Comparison of ENCODE assay signal across 9 mouse cellular contexts in genomic region chr6:131293916-131294315, GRCm38 (mm10). TPM values are rescaled to one million over a fixed set of nuclear protein-coding genes. Genes with fewer than 3 reads are reported as not detected.
A peak's percentile ranks its signal among the peaks of the same experiment; 100 is the strongest.
DNase-seq lines count a peak whose midpoint lies in the region; ATAC-seq and TF ChIP-seq lines count a peak whose summit lies in the region.
"Had no signal": no experiment of that assay in that cellular context is flagged by ENCODE, and none has a peak within 500 bp of the region (broad histone marks: within the 10 kb centered on the region; RNA-seq: fewer than 3 reads in every experiment).

No protein-coding gene starts in this region.

- 87% methylated on average over 5 of the region's 5 CpGs for WGBS in embryonic facial prominence, embryonic 13.5 days
- WGBS in limb, embryonic 10.5 days = 92% methylated on average over 5 of the region's 5 CpGs

- no peak for ATAC-seq in embryonic facial prominence, embryonic 13.5 days (ENCODE audit: insufficient number of reproducible peaks, insufficient read depth, low FRiP score, low TSS enrichment, low read depth)
- peak; percentile 16; the same call in 1 of the 2 replicates for ATAC-seq in neutrophil, adult 5-6 weeks (ENCODE audit: extremely low read depth, insufficient number of reproducible peaks, low FRiP score, poor library complexity, severe bottlenecking)

- H3K27ac ChIP-seq in left cerebral cortex, adult 2 months = peak overlapping the region; percentile 80
- no peak overlapping the region for H3K27ac ChIP-seq in embryonic facial prominence, embryonic 13.5 days
- no peak overlapping the region for H3K27ac ChIP-seq in limb, embryonic 10.5 days

- H3K4me3 ChIP-seq in left cerebral cortex, adult 2 months = peak overlapping the region; percentile 62
- peak overlapping the region; percentile 67; the same call in 1 of the 2 replicates for H3K4me3 ChIP-seq in embryonic facial prominence, embryonic 13.5 days
- H3K4me3 ChIP-seq in limb, embryonic 10.5 days = peak overlapping the region; percentile 74; the same call in 1 of the 2 replicates

- peak overlapping the region; percentile 64; the same call in 1 of the 2 replicates for H3K4me2 ChIP-seq in embryonic facial prominence, embryonic 13.5 days

- H3K9me3 ChIP-seq in embryonic facial prominence, embryonic 13.5 days = no peaks in the 10 kb centered on the region
- no peaks in the 10 kb centered on the region for H3K9me3 ChIP-seq in limb, embryonic 10.5 days (replicated peaks)

- H3K36me3 ChIP-seq in embryonic facial prominence, embryonic 13.5 days = 0 out of 2 replicates have a peak, but pooled peaks cover 3% of the 10 kb centered on the region
- H3K36me3 ChIP-seq in limb, embryonic 10.5 days = peaks cover 4% of the 10 kb centered on the region; the same call in 1 of the 2 replicates

- peaks cover 9% of the 10 kb centered on the region for H3K4me1 ChIP-seq in embryonic facial prominence, embryonic 13.5 days
- H3K4me1 ChIP-seq in limb, embryonic 10.5 days = peaks cover 6% of the 10 kb centered on the region

- H3K27me3 ChIP-seq in embryonic facial prominence, embryonic 13.5 days = no peaks in the 10 kb centered on the region
- no peaks in the 10 kb centered on the region for H3K27me3 ChIP-seq in limb, embryonic 10.5 days (ENCODE audit: low read depth, poor library complexity, severe bottlenecking)

- DNase-seq in left cerebral cortex, adult 2 months (ENCODE audit: extremely low spot score in 1 of 2, low spot score in 2 of 2) = no peak
- DNase-seq in left cerebral cortex, adult 11 months (ENCODE audit: low spot score) = no peak
- DNase-seq in limb, embryonic 10.5 days (ENCODE audit: low spot score) = no peak
- DNase-seq in gastrocnemius, postnatal 36 days = no peak
- DNase-seq in urinary bladder, postnatal 36 days (ENCODE audit: low spot score in 2 of 2) = no peak
- DNase-seq in urinary bladder, postnatal 25 days (ENCODE audit: low spot score) = no peak
- DNase-seq: heart, adult 11 months had no signal

- intact Hi-C loops in left cerebral cortex, adult 2 months (cut with DNase I) = loop anchor here (5.0 to 10.0 kb wide), 4 partner anchors 58 to 1811 kb away; partner anchors contain the start of genes Klre1, Smim10l1 and Styk1
- intact Hi-C loops in gastrocnemius, postnatal 36 days (cut with DNase I) = loop anchor here (5.0 kb wide), 1 partner anchor 128 kb away; no protein-coding TSS in a partner anchor

- no peak for TF ChIP-seq CTCF in left cerebral cortex, adult 2 months (IDR thresholded peaks at IDR 0.05)

- H3K9ac ChIP-seq in embryonic facial prominence, embryonic 13.5 days = no peak overlapping the region

RNA-seq across cellular contexts. Expression of gene Magohb, which starts 0.9 kb away (rescaled TPM):
- 10 to 100 TPM in 1 of 2 experiments, 1 to 10 TPM in 1; 6.8 to 10.5 TPM for total RNA-seq in left cerebral cortex, adult 2 months (2021)
- 64.3 and 65.1 TPM in 2 replicates for polyA plus RNA-seq in embryonic facial prominence, embryonic 13.5 days (2015; fragmentation: Nextera tagmentation; extraction: Ambion mirVana)
- 55.9 and 66.0 TPM in 2 replicates for polyA plus RNA-seq in limb, embryonic 10.5 days (2016; fragmentation: Nextera tagmentation; extraction: Ambion mirVana)
- 9.1 and 21.5 TPM in 2 replicates for total RNA-seq in neutrophil, adult 5-6 weeks (2017)
- 1 to 10 TPM; 2.6 to 4.5 TPM for total RNA-seq in gastrocnemius, postnatal 36 days (2021)

RNA-seq across cellular contexts. Expression of gene Klra2, which starts 46.8 kb away (rescaled TPM):
- total RNA-seq in left cerebral cortex, adult 2 months (2021) = under 1 TPM; 0.26 to 0.52 TPM
- not detected in 2 replicates for polyA plus RNA-seq in embryonic facial prominence, embryonic 13.5 days (2015; fragmentation: Nextera tagmentation; extraction: Ambion mirVana)
- not detected in 2 replicates for polyA plus RNA-seq in limb, embryonic 10.5 days (2016; fragmentation: Nextera tagmentation; extraction: Ambion mirVana)
- 139 TPM in 2 replicates for total RNA-seq in neutrophil, adult 5-6 weeks (2017)
- not detected for total RNA-seq in gastrocnemius, postnatal 36 days (2021)

RNA-seq across cellular contexts. Expression of gene Styk1, which starts 59.5 kb away (rescaled TPM):
- total RNA-seq in left cerebral cortex, adult 2 months (2021) = under 1 TPM; 0.65 to 0.81 TPM
- 0.65 and 0.91 TPM in 2 replicates for polyA plus RNA-seq in embryonic facial prominence, embryonic 13.5 days (2015; fragmentation: Nextera tagmentation; extraction: Ambion mirVana)
- 0.79 and 1.9 TPM in 2 replicates for polyA plus RNA-seq in limb, embryonic 10.5 days (2016; fragmentation: Nextera tagmentation; extraction: Ambion mirVana)
- total RNA-seq in neutrophil, adult 5-6 weeks (2017) = 0.25 and 0.47 TPM in 2 replicates
- 1 to 10 TPM in 1 of 2 experiments, under 1 TPM in 1; 0.59 to 1.4 TPM for total RNA-seq in gastrocnemius, postnatal 36 days (2021)

Comparison
In these comparisons a context has a peak if more than half of its experiments do, and no peak if none do; other contexts are left out.
1. RNA of gene Klra2, which starts 46.8 kb away (total RNA-seq): 139 TPM in neutrophil, adult 5-6 weeks; 0.26 to 0.52 TPM in left cerebral cortex, adult 2 months and not detected in gastrocnemius, postnatal 36 days; every median in the first group is over 10 times any median in the second.
2. Peak in every context shown above with its lines, with median percentiles within 50 percentile points of each other: H3K4me3 ChIP-seq.